Mouse (Mus musculus) liver, postnatal 0 days (tissue): ENCODE measurements at regions not wholly inside any gene's neighbourhood (a gene's known extent, or its start where the extent isn't known, plus 50 kb on each side); places are given as distances from the start of the nearest gene placed in this dataset.

Experiments
- ATAC-seq: fragments of 200-750 bp; cut with Nextera tagmentation; 2 replicates; pipeline ENCODE4 v1.8.0; 2017; ENCODE audit warnings: mild to moderate bottlenecking, moderate library complexity
- DNase-seq: peaks from one replicate; pipeline ENCODE4 v3.0.0-alpha.2; 2016
- H3K27ac ChIP-seq: fragments of 300-500 bp; sonication (generic); 2 replicates; pipeline ENCODE4 v1.5.1; 2014; ENCODE audit warnings: antibody characterized with exemption, moderate library complexity, mild to moderate bottlenecking, low read depth
- H3K27me3 ChIP-seq: fragments of 300-500 bp; sonication (generic); 2 replicates; pipeline ENCODE4 v1.6.1; 2014; ENCODE audit warnings: low read length, control low read depth, mixed read lengths; ENCODE audit not compliant: insufficient read depth
- H3K36me3 ChIP-seq: fragments of 300-500 bp; sonication (generic); replicated peaks from 2 replicates; pipeline ENCODE4 v1.6.1; 2014; ENCODE audit warnings: mild to moderate bottlenecking, control low read depth, low read length, moderate library complexity, mixed read lengths; ENCODE audit not compliant: insufficient read depth
- H3K4me1 ChIP-seq: fragments of 300-500 bp; sonication (generic); 2 replicates; pipeline ENCODE4 v1.6.1; 2014; ENCODE audit warnings: antibody characterized with exemption, mild to moderate bottlenecking, control low read depth; ENCODE audit not compliant: insufficient read depth
- H3K4me2 ChIP-seq: fragments of 300-500 bp; sonication (generic); 2 replicates; pipeline ENCODE4 v1.6.1; 2014; ENCODE audit warnings: low read depth, mild to moderate bottlenecking, low read length, moderate library complexity, mixed read lengths
- H3K4me3 ChIP-seq: fragments of 300-500 bp; sonication (generic); 2 replicates; pipeline ENCODE4 v1.5.1; 2014; ENCODE audit warnings: low read depth, low read length
- H3K9ac ChIP-seq: fragments of 300-500 bp; sonication (generic); replicated peaks from 2 replicates; pipeline ENCODE4 v1.6.1; 2014; ENCODE audit warnings: mild to moderate bottlenecking, moderate library complexity
- H3K9me3 ChIP-seq: fragments of 300-500 bp; sonication (generic); 2 replicates; pipeline ENCODE4 v1.6.1; 2016; ENCODE audit warnings: mild to moderate bottlenecking, control low read depth, low read length, mixed read lengths
- CTCF ChIP-seq: sonication (generic); IDR thresholded peaks from 2 replicates; pipeline ENCODE4 v1.5.1; 2016; ENCODE audit warnings: antibody characterized with exemption, low read depth
- EP300 ChIP-seq: IDR thresholded peaks from 2 replicates; pipeline ENCODE4 v1.6.1; 2016; ENCODE audit warnings: antibody characterized with exemption, low read depth, mild to moderate bottlenecking
- WGBS: fragments of 180-500 bp; shearing (Covaris S2); extraction: QIAGEN DNeasy Blood & Tissue Kit; methylation state at CpG from one replicate; pipeline ENCODE4 v1.1.7; 2014; ENCODE audit not compliant: insufficient replicate concordance; 5-methylcytosine and 5-hydroxymethylcytosine counted together

DNA sequence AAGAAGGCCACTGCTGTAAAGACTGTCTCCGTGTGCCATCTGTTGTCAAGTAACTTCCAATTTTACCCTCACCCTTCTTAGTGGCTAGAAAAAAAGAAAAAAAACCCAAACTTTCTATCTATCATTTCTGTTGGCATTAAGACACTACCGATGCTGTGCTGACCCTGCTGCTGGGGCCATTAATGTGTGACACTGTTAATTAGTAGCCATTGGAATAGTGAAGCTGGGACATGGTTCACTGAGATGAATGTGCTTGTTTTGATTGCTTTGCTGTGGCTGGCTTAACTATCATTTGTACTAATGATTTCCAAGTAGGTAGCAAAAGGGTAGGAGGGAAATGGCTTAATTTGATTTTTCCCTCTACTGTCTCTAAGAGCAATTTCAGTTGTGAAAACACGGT, 524.9 kb upstream of the Stxbp6 start:
- no peak for ATAC-seq
- Histone ChIP-seq H3K4me3 (no peak overlapping the region), H3K27me3 (no peaks in the 10 kb centered on the region), H3K36me3 (no peaks in the 10 kb centered on the region), H3K4me1 (no peaks in the 10 kb centered on the region), H3K4me2 (no peak overlapping the region), H3K9me3 (no peaks in the 10 kb centered on the region), H3K27ac (no peak overlapping the region), H3K9ac (no peak overlapping the region)
- TF ChIP-seq CTCF (no peak), EP300 (no peak)
- WGBS, result 72% methylated on average over 3 of the region's 3 CpGs
- no peak for DNase-seq

DNA sequence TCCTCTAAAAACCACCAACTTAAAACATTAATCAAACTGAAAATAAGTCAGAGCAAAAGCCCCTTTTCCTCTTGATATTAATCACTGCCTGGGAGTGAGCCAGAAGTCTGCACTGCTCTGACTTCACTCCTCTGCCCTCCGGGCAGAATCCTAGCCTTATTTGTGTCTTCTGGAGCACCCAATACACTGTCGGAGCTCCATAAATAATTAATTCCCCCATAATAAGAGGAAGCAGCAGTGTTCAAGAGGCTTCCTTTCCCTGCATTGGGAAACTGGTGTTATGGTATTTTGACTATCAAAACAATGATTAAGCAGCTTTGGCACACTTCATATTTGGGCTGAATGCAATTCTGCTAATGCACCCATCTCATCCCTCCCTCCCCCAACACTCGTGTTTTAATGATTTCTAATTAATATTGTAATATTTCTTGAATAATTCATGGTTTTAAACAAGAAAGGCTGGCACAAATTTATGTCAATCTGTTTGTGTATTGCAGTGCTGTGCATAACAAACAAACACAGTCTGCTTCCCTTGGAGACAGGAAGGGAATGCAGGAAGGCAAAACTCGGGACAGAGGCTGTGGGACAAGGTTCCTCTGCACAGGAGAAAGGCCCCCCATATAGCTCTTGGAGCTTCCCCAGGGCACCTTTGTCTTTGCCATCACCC, 523.5 kb upstream of the Stxbp6 start:
- Histone ChIP-seq H3K4me1 (no peaks in the 10 kb centered on the region), H3K27me3 (no peaks in the 10 kb centered on the region), H3K36me3 (no peaks in the 10 kb centered on the region), H3K27ac (no peak overlapping the region), H3K4me2 (no peak overlapping the region), H3K9me3 (no peaks in the 10 kb centered on the region), H3K4me3 (no peak overlapping the region), H3K9ac (no peak overlapping the region)
- WGBS, result 57% methylated on average over 4 of the region's 4 CpGs
- ATAC-seq (no peak), DNase-seq (no peak)
- no peak for TF ChIP-seq CTCF
- no peak for TF ChIP-seq EP300

GRCm38 (mm10) chr12:45594689-45595088, 520.2 kb upstream of the Stxbp6 start:
- Histone ChIP-seq H3K9me3 (no peaks in the 10 kb centered on the region), H3K36me3 (no peaks in the 10 kb centered on the region), H3K27ac (no peak overlapping the region), H3K9ac (no peak overlapping the region), H3K4me1 (no peaks in the 10 kb centered on the region), H3K27me3 (no peaks in the 10 kb centered on the region), H3K4me3 (no peak overlapping the region), H3K4me2 (no peak overlapping the region)
- TF ChIP-seq EP300, result no peak
- TF ChIP-seq CTCF, result no peak
- ATAC-seq (no peak), DNase-seq (no peak)
- 84% methylated on average over 3 of the region's 3 CpGs for WGBS

- 62% methylated on average over 2 of the region's 2 CpGs for WGBS
- DNase-seq (no peak), ATAC-seq (no peak)
- H3K27me3 ChIP-seq, result no peaks in the 10 kb centered on the region
- H3K9me3 ChIP-seq, result no peaks in the 10 kb centered on the region
- H3K4me3 ChIP-seq, result no peak overlapping the region
- H3K9ac ChIP-seq, result no peak overlapping the region
- no peak overlapping the region for H3K4me2 ChIP-seq
- H3K4me1 ChIP-seq, result no peaks in the 10 kb centered on the region
- TF ChIP-seq CTCF (no peak), EP300 (no peak)
- no peaks in the 10 kb centered on the region for H3K36me3 ChIP-seq
- H3K27ac ChIP-seq, result no peak overlapping the region
Observed at GRCm38 (mm10) chr12:45590191-45590590, 515.7 kb upstream of the Stxbp6 start.

GRCm38 (mm10) chr12:45585763-45586162, 511.3 kb upstream of the Stxbp6 start:
- no peaks in the 10 kb centered on the region for H3K27me3 ChIP-seq
- no peak overlapping the region for H3K4me3 ChIP-seq
- ATAC-seq (no peak), DNase-seq (no peak)
- no peak overlapping the region for H3K9ac ChIP-seq
- no peak for TF ChIP-seq EP300
- no peak for TF ChIP-seq CTCF
- H3K36me3 ChIP-seq, result no peaks in the 10 kb centered on the region
- no peaks in the 10 kb centered on the region for H3K9me3 ChIP-seq
- H3K27ac ChIP-seq, result no peak overlapping the region
- H3K4me2 ChIP-seq, result no peak overlapping the region
- 80% methylated on average over 4 of the region's 4 CpGs for WGBS
- H3K4me1 ChIP-seq, result no peaks in the 10 kb centered on the region

- H3K4me3 ChIP-seq, result no peak overlapping the region
- no peak overlapping the region for H3K27ac ChIP-seq
- TF ChIP-seq CTCF (no peak), EP300 (no peak)
- H3K9ac ChIP-seq, result no peak overlapping the region
- H3K36me3 ChIP-seq, result no peaks in the 10 kb centered on the region
- WGBS, result 73% methylated on average over 13 of the region's 13 CpGs
- ATAC-seq, result no peak
- no peaks in the 10 kb centered on the region for H3K9me3 ChIP-seq
- H3K27me3 ChIP-seq, result no peaks in the 10 kb centered on the region
- H3K4me1 ChIP-seq, result no peaks in the 10 kb centered on the region
- DNase-seq, result no peak
- H3K4me2 ChIP-seq, result no peak overlapping the region
Observed at GRCm38 (mm10) chr12:45563325-45564030, 489.0 kb upstream of the Stxbp6 start.
